Comparison of ENCODE assay signal across 8 mouse cellular contexts in genomic region chr5:138255353-138256093, GRCm38 (mm10). TPM values are rescaled to one million over a fixed set of nuclear protein-coding genes. Genes with fewer than 3 reads are reported as not detected.
DNase-seq lines count a peak whose midpoint lies in the region; ATAC-seq lines count a peak whose summit lies in the region.

Lamtor4 (plus strand) TSS chr5:138255482.

- no peaks in the 10 kb centered on the region for H3K9me3 ChIP-seq in hindbrain, embryonic 15.5 days

- ATAC-seq in hindbrain, embryonic 15.5 days (ENCODE audit: low FRiP score, low read depth) = peak; percentile 100

- H3K4me3 ChIP-seq in hindbrain, embryonic 15.5 days = peak within 1 kb of the TSS; percentile 72

- H3K27ac ChIP-seq in hindbrain, embryonic 15.5 days (replicated peaks) = peak within 1 kb of the TSS; percentile 92

- DNase-seq in T-cell, adult 2 months (ENCODE audit: low spot score) = peak; percentile 93
- DNase-seq in cerebellum, postnatal 36 days = peak; percentile 92 to 95
- peak; percentile 94 to 97 for DNase-seq in frontal cortex, postnatal 36 days (ENCODE audit: low spot score in 2 of 2)
- peak; percentile 97 for DNase-seq in left cerebral cortex, adult 11 months (ENCODE audit: low spot score)
- DNase-seq in lung, postnatal 4 days = peak; percentile 93 to 95
- DNase-seq in retina, postnatal 7 days (ENCODE audit: low read depth, low spot score) = peak; percentile 91
- peak; percentile 81 for DNase-seq in urinary bladder, adult 2 months (ENCODE audit: low spot score)

- under 1% methylated on average over 37 of the region's 38 CpGs for WGBS in hindbrain, embryonic 15.5 days

- peak within 1 kb of the TSS; percentile 81 for H3K4me2 ChIP-seq in hindbrain, embryonic 15.5 days

- no peaks in the 10 kb centered on the region for H3K27me3 ChIP-seq in hindbrain, embryonic 15.5 days

- H3K9ac ChIP-seq in hindbrain, embryonic 15.5 days = peak within 1 kb of the TSS; percentile 67

- H3K4me1 ChIP-seq in hindbrain, embryonic 15.5 days (replicated peaks) = peaks cover 20% of the 10 kb centered on the region

- peaks cover 21% of the 10 kb centered on the region for H3K36me3 ChIP-seq in hindbrain, embryonic 15.5 days

RNA-seq across cellular contexts. Expression of gene Lamtor4, which starts in this region (rescaled TPM):
- polyA plus RNA-seq in hindbrain, embryonic 15.5 days (2015; fragmentation: Nextera tagmentation; extraction: Ambion mirVana) = 108 and 111 TPM in 2 replicates
- polyA plus RNA-seq in urinary bladder, adult 2 months (2012; rRNA removed) = 121 and 136 TPM in 2 replicates

Comparison
In these comparisons a context has a peak if more than half of its experiments do, and no peak if none do; other contexts are left out.
1. Peak in every context shown above with its lines: DNase-seq, ATAC-seq, H3K4me3 ChIP-seq and H3K27ac ChIP-seq.